Mouse (Mus musculus) kidney, postnatal 25 days (tissue): ENCODE results near the gene Trmt2b.
A peak's percentile ranks its signal among the peaks of the same experiment; 100 is the strongest.
"Not testable (repeated sequence)": the region's sequence is repeated elsewhere in the genome, so short reads cannot be mapped to it uniquely, and the experiment has no call there.

ENCODE experiments used
- DNase-seq, 2 experiments: peaks; one replicate each; pipeline ENCODE4 v3.0.0; 2021; ENCODE audit warnings: mixed read lengths in 2 of 2

Trmt2b gene

DNA sequence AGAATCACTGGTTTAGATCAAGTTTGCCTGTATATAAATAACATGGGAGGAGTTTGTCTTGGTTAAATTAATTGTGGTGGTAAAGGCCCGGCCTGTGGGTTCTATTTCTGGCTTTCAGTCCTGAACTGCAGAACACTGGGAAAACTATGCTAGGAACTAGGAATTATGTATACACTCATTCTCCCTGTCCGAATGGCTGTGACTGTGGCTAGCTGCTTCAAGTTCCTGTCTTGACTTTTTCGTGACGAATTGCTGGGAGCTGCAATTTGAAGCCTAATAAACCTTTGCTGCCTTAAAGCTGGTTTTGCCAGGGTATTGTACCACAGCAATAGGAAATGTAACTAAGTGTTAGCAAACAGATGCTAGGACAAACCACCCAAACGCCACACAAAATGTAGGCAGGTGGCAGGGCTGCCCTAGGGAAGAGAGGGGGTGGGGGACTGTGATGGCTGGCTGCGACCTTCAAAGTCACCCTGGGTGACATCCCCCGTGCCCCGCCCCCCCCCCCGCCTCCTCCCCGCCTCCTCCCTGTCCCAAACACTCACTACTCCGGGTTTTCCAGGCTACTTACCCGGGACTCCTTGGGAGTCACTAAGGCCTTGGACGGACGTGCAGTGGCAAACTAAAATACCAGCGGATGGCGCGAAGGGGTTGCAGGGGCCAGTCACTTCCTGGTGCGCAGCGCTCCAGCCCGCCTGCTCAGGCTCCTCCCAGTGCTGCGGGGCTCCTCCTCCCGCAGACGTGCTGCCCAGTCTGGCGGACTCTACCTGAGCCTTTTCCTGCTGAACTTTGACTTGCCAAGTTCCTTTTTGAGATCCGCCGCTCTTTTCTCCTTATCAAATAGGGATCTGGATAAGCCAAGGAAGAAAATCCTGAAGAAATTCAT lies at the start of gene Trmt2b:
TSS of gene Trmt2b (minus strand) at position 710 of the 886 bp plus-strand sequence.
- peak; percentile 74 to 89 for DNase-seq

DNA sequence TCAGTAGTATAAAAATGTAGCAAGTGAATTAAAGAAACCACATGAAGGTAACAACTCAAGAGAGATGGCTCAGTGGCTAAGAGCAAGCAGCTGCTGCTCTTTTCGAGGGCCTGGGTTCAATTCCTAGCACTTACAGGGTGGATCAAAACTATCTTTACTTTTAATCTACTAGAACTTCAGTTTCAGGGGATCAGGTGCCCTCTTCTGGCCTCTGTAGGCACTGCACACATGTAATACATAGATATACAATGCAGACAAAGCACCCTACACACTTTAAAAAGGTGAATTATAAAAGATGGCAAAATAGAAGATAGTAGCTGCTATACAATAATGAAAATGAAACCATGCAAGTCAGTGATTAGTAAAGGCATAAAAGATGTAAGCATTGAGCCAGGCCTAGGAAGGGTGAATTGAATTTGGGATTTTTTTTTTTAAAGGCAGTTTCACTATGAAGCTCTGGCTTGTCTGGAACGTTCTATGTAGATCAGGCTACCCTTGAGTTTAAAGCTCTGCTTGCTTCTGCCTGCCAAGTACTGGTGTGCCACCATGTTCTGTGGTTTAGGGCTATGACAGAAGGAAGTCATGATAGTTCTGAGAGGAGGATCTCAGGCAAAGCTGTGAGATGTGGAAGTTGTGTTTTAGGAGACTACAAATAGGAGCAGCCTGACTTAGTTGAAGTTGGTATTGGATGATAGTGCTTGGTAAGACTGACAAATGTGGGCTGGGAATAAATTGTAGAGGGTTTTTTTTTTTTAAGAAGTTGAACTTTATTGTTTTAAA lies 42.6 kb upstream of the Trmt2b start:
- peak; percentile 37 to 67 for DNase-seq

DNA sequence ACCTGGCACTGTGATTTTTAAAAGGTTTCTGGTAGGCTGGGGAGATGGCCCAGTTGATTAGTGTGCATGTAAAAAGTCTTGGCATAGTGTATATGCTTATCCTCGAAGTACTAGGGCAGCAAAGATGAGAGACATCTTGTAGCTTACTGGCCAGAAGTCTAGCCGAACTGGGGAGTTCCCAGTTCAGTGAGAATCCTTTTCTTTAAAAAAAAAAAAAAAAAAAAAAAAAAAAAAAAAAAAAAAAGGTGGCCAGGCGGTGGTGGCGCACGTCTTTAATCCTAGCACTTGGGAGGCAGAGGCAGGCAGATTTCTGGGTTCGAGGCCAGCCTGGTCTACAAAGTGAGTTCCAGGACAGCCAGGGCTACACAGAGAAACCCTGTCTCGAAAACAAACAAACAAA lies 34.4 kb upstream of the Trmt2b start:
- DNase-seq = not testable (repeated sequence)

DNA sequence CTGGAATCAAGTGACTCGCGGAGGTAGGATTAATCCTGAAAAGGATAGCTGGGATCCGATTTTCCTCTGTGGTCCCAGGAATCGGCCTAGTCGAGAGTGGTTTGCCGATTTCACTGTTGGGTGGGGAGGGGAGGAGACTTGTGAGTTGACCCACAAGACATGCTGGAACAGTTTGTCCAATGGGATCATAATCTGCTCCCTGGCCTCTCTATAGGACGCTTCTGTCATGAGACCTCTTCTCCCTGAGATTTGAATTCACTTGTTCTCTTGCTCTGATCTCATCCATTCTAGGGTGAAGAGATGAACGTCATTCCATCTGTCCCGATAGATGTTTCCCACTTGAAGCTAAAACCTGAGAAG lies 31.5 kb upstream of the Trmt2b start:
- DNase-seq = no peak

DNA sequence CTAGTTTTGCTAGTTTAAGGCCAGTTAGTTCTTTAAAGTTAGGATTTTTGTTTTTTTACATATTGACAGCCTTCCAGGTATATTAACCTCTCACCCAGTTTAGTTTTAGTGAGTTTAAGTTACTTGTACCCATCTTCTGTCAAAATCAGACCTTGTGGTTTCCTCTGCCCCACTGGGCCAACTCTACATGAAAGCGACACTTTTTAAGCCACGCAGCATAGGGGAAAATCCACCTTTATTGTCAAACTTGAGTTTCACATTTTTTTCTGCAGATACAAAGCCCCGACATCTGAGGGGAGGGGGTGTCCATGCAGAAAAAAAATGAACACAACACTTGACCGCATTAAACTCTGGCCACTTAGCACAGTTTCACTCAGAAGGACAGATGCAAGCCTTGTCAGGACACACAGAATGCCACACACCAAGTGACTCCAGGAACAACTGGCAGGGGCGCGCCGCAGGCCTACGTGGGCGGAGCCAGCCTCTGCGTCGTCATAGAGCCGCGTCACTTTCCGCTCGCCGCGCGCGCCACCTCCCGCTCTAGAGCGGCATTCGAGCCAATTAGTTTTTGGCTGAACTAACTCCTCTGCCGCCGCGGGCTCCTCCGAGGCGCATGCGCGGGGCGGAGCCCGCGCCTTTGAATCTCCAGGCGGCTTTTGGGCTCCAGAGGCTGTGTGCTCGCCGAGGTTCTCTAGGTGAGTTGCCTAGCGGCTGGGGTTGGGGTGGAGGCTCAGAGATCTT lies 30.9 kb upstream of the Trmt2b start, which contains the start of gene Cenpi:
TSS of gene Cenpi (plus strand) at position 551 of the 741 bp plus-strand sequence.
- DNase-seq = peak; percentile 88 to 92

DNA sequence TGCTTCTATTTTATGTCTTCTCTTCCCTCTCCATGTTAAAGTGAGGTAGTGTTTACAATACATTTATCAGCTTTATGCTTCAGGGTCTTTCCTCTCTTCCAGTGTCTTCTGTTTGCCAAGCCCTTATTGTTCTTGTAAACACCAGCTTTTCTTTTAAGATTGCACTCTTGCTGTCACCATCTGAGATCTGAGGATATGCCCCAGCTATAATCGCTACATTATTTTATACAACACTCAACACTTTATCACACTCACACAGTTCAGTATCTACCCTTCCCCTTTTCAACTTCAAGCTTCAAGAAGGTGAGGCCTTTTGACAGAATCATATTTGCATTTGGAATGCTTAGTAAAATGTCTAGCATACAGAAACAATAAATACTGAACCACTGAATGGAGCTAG lies 26.5 kb upstream of the Trmt2b start:
- no peak for DNase-seq

DNA sequence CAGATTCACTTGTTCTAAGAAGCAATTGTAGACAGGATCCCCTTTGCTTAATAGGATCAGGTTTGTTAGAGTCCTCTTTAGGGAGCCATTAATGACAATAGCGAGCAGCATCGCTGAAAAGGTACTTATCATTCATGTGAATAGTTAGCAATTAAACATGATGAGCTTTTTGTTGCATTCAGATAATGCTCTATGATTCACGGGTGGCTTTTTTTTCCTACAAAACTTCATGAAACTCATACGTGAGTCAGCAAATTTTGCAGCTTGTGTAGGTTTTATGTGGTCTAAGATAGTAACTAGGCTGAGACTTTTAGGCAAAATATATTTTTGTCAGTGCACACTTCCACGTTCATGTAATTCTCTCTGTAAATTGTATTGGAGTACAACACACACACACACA lies 23.4 kb upstream of the Trmt2b start:
- DNase-seq = no peak

DNA sequence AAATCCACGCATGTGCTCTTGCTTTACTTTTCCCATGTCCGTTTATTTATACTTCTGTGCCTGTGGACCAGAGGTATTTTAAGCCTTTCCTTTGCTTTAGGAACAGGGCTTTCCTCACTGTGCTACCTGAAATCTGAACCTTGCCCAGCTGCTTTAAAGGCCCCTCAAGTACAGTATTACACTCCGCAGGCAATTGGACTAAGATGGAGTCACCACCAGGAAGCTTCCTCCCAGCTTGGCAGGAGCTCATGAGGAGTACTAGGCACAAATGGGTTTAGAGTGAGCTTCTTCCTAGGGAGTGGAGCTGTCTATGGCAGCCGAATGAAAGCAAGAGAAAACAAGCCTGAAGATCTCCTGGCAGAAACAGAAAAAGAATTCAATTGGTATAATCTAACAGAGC lies 20.4 kb upstream of the Trmt2b start:
- DNase-seq = no peak

DNA sequence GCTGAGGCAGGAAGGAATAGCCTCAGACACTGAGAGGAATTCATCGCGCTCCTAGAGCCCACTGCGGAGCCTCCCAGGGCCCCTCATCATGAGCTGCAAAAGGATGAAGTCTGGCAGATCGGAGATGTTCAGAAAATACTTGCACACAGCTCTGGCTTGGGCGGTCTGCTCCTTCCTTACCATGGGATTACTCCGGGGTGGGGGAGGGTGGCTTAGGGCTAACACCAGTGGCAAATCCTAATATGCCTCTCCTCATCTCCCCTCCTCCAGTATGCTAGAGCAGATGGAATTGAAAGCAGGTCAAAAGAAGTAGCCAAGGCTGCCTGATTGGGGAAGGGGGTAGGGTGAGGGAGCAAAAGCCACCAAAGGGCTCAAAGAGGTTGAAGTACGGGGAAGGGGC lies 20.0 kb upstream of the Trmt2b start:
- DNase-seq = no peak

DNA sequence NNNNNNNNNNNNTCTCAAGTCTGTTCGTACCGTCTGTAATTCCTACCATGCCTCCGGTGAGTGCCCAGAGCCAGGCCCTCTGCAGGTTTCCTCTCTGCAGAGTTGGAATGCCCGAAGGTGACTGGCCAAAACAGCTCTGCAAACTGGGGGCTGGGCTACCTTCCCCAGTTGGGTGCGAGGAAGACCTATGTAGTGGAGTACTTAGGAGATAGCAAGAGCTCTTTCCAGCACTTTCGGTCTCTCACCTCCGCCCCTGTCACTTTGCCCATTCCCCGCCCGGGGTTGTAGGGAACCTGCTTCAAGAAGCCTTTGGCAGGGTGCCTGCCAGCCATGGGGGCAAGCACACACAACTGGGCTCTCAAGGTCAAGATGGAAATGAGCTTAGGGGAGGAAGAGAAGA lies 19.5 kb upstream of the Trmt2b start:
- DNase-seq = peak; percentile 63 to 76

DNA sequence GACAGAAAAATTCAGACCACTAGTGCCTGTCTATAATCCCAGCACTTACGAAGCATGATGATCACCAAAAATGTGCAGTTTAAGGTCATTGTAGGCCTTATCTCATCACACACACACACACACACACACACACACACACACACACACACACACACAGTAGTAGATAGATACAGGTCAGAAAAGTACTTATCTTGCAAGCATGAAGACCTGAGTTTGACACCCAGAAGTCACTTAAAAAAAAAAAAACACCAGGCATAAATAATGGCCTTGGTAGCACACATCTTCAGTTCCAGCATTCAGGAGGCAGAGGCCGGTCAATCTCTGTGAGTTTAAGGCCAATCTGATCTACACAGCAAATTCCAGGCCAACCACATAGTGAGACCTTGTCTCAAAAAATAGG lies 10.5 kb upstream of the Trmt2b start:
- DNase-seq = no peak

DNA sequence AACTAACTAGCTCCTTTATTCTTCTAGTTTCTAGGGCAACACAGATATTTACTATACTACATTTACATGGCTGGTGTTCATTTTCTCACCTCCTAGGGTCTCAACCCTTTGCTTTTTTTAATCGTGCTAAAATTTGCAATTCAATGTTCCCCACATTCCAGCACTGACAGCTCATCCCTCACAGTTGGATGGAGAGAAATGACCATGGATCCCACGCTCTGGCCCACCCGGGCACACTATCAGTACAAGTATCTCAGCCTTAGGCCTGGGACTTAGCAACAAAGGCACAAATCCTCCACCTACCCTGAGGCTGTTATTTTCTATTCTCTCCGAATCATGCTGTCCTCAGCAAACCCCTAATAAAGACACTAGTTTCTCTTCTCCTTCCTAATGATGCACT lies 9.0 kb upstream of the Trmt2b start:
- DNase-seq = no peak

DNA sequence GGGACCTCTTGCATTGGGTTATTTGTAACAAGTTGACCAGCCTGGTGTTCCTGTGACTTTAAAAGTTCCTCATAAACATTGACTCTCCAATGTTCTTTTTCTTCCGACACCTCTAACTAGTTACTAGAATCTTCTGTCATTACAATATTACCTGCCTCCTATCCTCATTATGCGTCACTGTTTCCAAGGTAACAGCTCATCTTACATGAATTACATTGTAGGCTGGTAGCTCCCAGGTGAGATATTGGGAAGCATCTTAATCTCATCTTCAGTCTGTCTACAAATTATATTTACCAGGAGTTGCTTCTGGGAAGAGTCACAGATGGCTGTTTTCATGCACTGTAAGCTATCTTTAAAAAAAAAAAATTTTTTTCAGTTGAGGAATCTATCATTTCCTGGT lies 8.3 kb upstream of the Trmt2b start:
- DNase-seq = no peak

DNA sequence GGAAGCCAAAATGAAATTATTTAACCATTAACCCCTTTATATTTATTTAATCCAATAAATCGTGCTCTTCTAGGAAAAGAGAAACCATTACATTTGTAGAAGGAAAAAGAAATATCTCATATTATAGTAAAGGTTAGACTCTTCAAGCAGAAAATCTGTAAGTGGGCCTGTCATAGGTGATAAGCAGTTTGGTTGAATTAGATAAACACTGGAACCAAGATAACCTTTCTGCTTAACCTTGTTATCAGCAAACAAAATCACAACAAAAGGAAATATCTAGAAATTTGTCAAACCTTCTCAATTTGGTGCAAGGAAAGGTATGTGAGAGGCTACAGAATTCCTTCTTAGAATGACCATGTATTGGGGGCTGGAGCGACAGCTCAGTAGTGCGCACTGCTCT lies 3.7 kb upstream of the Trmt2b start:
- DNase-seq = no peak

DNA sequence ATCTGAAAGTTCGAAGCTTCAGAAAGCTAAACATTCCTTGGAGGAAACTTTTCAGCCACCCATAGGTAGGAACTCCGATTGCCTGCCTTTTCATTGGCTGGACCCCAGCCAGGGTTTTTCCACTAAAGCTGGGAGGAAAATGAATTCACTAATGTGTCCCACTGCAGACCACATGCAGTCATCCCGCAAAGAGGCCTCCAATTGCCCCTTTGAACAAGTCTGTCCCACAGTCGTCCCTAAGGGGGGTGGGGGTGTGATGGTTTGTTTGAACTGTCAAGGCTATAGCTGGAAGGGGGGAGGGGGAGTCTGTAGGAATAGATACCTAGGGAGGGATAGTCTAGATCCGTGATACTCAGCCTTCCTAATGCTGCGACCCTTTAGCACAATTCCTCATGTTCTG lies 1.1 kb downstream of the Trmt2b start:
- DNase-seq = peak; percentile 66 to 74

DNA sequence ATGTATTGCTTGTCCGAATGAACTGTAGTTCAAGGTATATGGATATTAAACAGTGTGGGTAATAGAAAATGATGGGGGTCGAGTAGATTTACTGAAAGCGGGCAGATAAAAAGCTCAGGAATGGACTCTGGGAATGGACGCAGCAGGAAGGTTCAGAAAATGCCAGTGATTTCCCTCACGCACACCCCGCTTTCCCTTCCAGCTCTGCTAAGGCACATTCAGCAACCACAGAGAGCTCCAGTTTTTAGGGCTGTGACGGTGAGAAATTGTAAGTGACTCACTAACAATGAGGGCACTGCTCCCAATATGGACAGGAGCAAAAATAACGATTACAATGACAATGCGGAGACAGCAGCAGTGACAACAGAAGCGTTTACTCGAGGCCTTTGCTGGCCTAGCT lies 14.7 kb downstream of the Trmt2b start:
- DNase-seq = no peak

DNA sequence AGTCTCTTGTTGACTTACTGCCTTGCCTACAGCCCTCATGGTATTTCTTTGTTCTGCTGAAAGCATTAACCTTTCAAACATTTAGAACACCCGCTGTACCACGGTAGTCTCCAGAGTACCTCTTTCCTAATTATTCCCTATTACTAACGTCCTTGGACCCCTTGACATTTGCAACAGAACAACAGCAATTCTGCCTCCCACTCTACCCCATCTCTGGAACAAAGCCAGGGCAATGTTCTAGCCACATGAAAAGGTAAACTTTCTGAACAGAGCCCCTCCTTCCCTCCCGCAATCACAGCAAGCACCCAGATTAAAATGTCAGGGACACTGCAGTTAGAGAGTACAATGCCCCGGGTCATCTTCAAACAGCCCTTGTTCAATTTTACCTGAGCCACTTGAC lies 15.6 kb downstream of the Trmt2b start:
- DNase-seq = no peak

DNA sequence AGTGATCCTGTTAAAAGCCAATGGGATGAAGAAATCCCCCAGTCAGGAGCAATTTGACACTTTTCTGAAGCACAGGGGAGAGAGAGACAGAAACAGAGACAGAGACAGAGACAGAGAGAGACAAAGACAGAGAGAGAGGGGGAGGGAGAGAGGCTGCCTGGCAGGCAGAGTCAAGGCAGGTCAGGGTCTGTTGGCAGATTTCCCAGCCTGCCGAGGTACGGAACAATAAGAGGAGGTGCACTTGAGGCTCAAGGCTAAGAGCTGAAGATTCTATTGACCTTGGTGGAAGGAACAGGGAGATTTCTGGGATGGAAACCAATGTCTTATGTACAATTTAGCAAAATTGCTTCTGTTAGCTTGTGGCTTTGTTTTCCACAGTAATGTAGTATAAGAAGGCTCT lies 28.6 kb downstream of the Trmt2b start:
- DNase-seq = peak; percentile 17 to 51

DNA sequence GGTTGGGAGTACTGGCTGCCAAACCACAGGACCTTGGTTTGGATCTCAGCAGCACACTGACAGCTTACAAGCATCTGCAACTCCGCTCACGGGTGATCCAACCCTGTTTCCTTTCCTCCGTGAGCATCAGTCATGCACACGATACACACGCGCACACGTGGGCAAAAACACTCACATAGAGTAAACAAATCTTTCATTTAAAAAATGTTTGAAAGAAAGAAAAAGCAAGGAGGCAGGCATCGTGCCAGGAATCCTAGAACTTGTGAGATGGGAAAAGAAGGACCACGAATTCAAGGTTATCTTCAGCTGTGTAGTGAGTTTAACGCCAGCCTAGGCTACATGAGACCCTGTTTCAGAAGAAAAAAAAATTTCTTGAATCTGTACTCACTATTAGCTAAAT lies 30.8 kb downstream of the Trmt2b start:
- DNase-seq = no peak

DNA sequence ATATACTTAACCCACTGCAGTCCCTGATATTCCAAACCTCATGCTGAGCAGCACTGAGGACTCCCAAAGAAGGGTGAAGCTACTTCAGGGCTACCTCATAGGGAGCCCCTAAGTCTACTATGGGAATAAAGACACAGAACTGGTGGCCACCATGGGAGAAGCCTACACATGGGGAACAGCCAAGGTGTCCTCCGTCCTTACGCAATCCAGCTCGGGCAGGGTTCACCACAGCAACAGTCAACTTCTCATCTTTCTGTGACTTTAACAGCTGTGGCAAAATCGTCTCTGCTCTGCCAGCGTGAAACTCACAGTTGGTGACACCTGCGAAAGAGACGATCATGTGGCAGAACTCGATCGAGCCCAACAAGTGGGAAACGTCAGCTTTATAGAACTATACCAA lies 38.5 kb downstream of the Trmt2b start:
- no peak for DNase-seq

DNA sequence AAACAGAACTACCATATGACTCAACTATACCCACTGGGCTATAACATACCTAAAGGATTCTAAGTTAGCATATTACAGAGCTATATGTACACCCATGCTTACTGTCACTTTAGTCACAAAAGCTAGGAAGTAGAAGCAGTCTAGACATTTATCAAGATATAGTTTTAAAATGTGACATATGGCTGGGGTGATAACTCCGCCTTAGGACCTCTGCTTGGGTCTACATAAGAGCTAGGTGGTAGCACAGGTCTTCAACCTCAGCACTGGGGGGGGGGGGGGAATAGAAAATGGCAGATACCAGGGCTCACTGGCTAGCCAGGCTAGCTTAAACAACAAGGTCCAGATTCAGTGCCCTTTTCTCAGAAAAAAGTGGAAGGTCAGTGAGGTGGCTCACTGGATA lies 43.7 kb downstream of the Trmt2b start:
- DNase-seq = no peak

DNA sequence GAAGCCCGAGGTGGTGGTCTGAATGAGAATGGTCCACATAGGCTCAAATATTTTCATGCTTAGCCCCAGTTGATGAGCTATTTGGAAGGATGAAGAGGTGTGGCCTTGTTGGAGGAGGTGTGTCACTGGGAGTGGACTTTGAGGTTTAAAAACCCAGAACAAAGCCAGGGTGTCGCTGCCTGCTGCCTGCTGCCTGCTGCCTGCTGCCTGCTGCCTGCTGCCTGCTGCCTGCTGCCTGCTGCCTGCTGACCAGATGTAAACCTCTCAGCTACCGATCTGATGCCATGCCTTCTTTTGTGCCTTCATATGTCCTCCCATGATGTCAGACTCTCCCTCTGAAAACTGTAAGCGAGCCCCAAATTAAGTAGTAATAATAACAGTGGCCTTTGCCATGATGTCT lies 54.9 kb downstream of the Trmt2b start, which contains the start of gene Nox1:
TSS of gene Nox1 (minus strand) at position 101 of the 400 bp plus-strand sequence.
- DNase-seq = no peak

DNA sequence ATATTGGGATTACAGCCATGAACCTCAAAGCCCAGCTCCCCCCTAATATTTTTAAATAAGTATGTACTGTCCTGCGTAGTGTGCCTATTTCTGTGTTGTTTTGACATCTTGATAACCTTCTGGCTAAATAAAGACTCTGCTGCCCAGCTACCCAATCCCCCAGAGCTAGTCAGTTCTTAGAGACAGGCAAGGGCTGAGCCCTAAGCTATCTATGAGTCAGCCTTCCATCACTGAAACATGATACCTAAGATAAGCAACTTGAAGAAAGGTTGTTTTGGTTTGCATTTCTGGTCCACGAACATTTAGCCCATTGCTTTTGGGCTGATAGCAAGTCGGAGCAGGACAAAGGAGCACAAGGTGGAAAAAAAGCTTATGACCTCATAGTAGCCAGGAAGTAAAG lies 56.2 kb downstream of the Trmt2b start:
- DNase-seq = no peak
